Mouse (Mus musculus): ENCODE measurements around the gene Gba2. TPM values are rescaled to one million over a fixed set of nuclear protein-coding genes. Genes with fewer than 3 reads are reported as not detected.
"Not testable (repeated sequence)": the region's sequence is repeated elsewhere in the genome, so short reads cannot be mapped to it uniquely, and the experiment has no call there.

The Gba2 gene
- polyA plus RNA-seq, 1 experiment = 0.70 TPM

GRCm38 (mm10) chr4:43560243-43560611, 18.4 kb downstream of the Gba2 start:
- Histone ChIP-seq H3K36me3 (ENCODE audit: control insufficient read depth) (peaks cover 66% of the 10 kb centered on the region), H3K27me3 (ENCODE audit: control insufficient read depth) (no peaks in the 10 kb centered on the region), H3K9me3 (ENCODE audit: control insufficient read depth, low read length) (no peaks in the 10 kb centered on the region), H3K4me3 (replicated peaks) (peak overlapping the region; percentile 82), H3K4me1 (ENCODE audit: control insufficient read depth) (peaks cover 63% of the 10 kb centered on the region)
- TF ChIP-seq TAL1 (IDR thresholded peaks at IDR 0.05; ENCODE audit: low read length) (no peak), GATA1 (IDR thresholded peaks at IDR 0.05; ENCODE audit: low read length) (no peak)

- peaks cover 66% of the 10 kb centered on the region for H3K36me3 ChIP-seq (ENCODE audit: control insufficient read depth)
- no peaks in the 10 kb centered on the region for H3K27me3 ChIP-seq (ENCODE audit: control insufficient read depth)
- TF ChIP-seq GATA1 (IDR thresholded peaks at IDR 0.05; ENCODE audit: low read length) (no peak), TAL1 (IDR thresholded peaks at IDR 0.05; ENCODE audit: low read length) (no peak)
- H3K4me3 ChIP-seq (replicated peaks) = peak overlapping the region; percentile 82
- no peaks in the 10 kb centered on the region for H3K9me3 ChIP-seq (ENCODE audit: control insufficient read depth, low read length)
- H3K4me1 ChIP-seq (ENCODE audit: control insufficient read depth) = peaks cover 61% of the 10 kb centered on the region
Measured at GRCm38 (mm10) chr4:43559519-43560242, 19.0 kb downstream of the Gba2 start.

- peak overlapping the region; percentile 82 for H3K4me3 ChIP-seq (replicated peaks)
- TF ChIP-seq GATA1 (IDR thresholded peaks at IDR 0.05; ENCODE audit: low read length) = no peak
- TF ChIP-seq TAL1 (IDR thresholded peaks at IDR 0.05; ENCODE audit: low read length) = no peak
- peaks cover 69% of the 10 kb centered on the region for H3K36me3 ChIP-seq (ENCODE audit: control insufficient read depth)
- peaks cover 55% of the 10 kb centered on the region for H3K4me1 ChIP-seq (ENCODE audit: control insufficient read depth)
- H3K9me3 ChIP-seq (ENCODE audit: control insufficient read depth, low read length) = no peaks in the 10 kb centered on the region
- H3K27me3 ChIP-seq (ENCODE audit: control insufficient read depth) = no peaks in the 10 kb centered on the region
Measured at GRCm38 (mm10) chr4:43558631-43559356, 19.9 kb downstream of the Gba2 start.

- H3K27me3 ChIP-seq (ENCODE audit: control insufficient read depth) = no peaks in the 10 kb centered on the region
- peaks cover 3% of the 10 kb centered on the region; the same call in 1 of the 2 replicates for H3K9me3 ChIP-seq (ENCODE audit: control insufficient read depth, low read length)
- H3K4me3 ChIP-seq (replicated peaks) = peak overlapping the region; percentile 82
- TF ChIP-seq GATA1 (IDR thresholded peaks at IDR 0.05; ENCODE audit: low read length) (no peak), TAL1 (IDR thresholded peaks at IDR 0.05; ENCODE audit: low read length) (no peak)
- H3K4me1 ChIP-seq (ENCODE audit: control insufficient read depth) = peaks cover 48% of the 10 kb centered on the region
- H3K36me3 ChIP-seq (ENCODE audit: control insufficient read depth) = peaks cover 76% of the 10 kb centered on the region
Measured at GRCm38 (mm10) chr4:43558028-43558630, 20.5 kb downstream of the Gba2 start.

GRCm38 (mm10) chr4:43555926-43556325, 22.7 kb downstream of the Gba2 start:
- Histone ChIP-seq H3K4me3 (replicated peaks) (no peak overlapping the region), H3K4me1 (ENCODE audit: control insufficient read depth) (peaks cover 39% of the 10 kb centered on the region), H3K27me3 (ENCODE audit: control insufficient read depth) (no peaks in the 10 kb centered on the region; the same call in 1 of the 2 replicates), H3K9me3 (ENCODE audit: control insufficient read depth, low read length) (peaks cover 15% of the 10 kb centered on the region), H3K36me3 (ENCODE audit: control insufficient read depth) (peaks cover 98% of the 10 kb centered on the region)
- TF ChIP-seq GATA1 (IDR thresholded peaks at IDR 0.05; ENCODE audit: low read length) = no peak
- TF ChIP-seq TAL1 (IDR thresholded peaks at IDR 0.05; ENCODE audit: low read length) = no peak

- Histone ChIP-seq H3K27me3 (ENCODE audit: control insufficient read depth) (no peaks in the 10 kb centered on the region; the same call in 1 of the 2 replicates), H3K9me3 (ENCODE audit: control insufficient read depth, low read length) (peaks cover 15% of the 10 kb centered on the region), H3K4me1 (ENCODE audit: control insufficient read depth) (peaks cover 19% of the 10 kb centered on the region), H3K4me3 (replicated peaks) (no peak overlapping the region), H3K36me3 (ENCODE audit: control insufficient read depth) (peaks cover 100% of the 10 kb centered on the region)
- TF ChIP-seq TAL1 (IDR thresholded peaks at IDR 0.05; ENCODE audit: low read length) = no peak
- no peak for TF ChIP-seq GATA1 (IDR thresholded peaks at IDR 0.05; ENCODE audit: low read length)
Measured at GRCm38 (mm10) chr4:43553891-43554290, 24.8 kb downstream of the Gba2 start.

GRCm38 (mm10) chr4:43552437-43552836, 26.2 kb downstream of the Gba2 start:
- Histone ChIP-seq H3K4me1 (ENCODE audit: control insufficient read depth) (peaks cover 4% of the 10 kb centered on the region), H3K36me3 (ENCODE audit: control insufficient read depth) (peaks cover 100% of the 10 kb centered on the region), H3K27me3 (ENCODE audit: control insufficient read depth) (no peaks in the 10 kb centered on the region; the same call in 1 of the 2 replicates), H3K4me3 (replicated peaks) (no peak overlapping the region), H3K9me3 (ENCODE audit: control insufficient read depth, low read length) (peaks cover 15% of the 10 kb centered on the region)
- TF ChIP-seq GATA1 (IDR thresholded peaks at IDR 0.05; ENCODE audit: low read length) (no peak), TAL1 (IDR thresholded peaks at IDR 0.05; ENCODE audit: low read length) (no peak)

GRCm38 (mm10) chr4:43551854-43552253, 26.8 kb downstream of the Gba2 start:
- H3K36me3 ChIP-seq (ENCODE audit: control insufficient read depth) = peaks cover 100% of the 10 kb centered on the region
- not testable (repeated sequence) for H3K4me1 ChIP-seq (ENCODE audit: control insufficient read depth)

GRCm38 (mm10) chr4:43549055-43549454, 29.6 kb downstream of the Gba2 start:
- TF ChIP-seq GATA1 (IDR thresholded peaks at IDR 0.05; ENCODE audit: low read length) = no peak
- TF ChIP-seq TAL1 (IDR thresholded peaks at IDR 0.05; ENCODE audit: low read length) = no peak
- Histone ChIP-seq H3K36me3 (ENCODE audit: control insufficient read depth) (peaks cover 100% of the 10 kb centered on the region), H3K4me3 (replicated peaks) (no peak overlapping the region), H3K4me1 (ENCODE audit: control insufficient read depth) (no peaks in the 10 kb centered on the region), H3K9me3 (ENCODE audit: control insufficient read depth, low read length) (peaks cover 15% of the 10 kb centered on the region), H3K27me3 (ENCODE audit: control insufficient read depth) (no peaks in the 10 kb centered on the region; the same call in 1 of the 2 replicates)

More at GRCm38 (mm10) chr4:43551854-43552253, 26.8 kb downstream of the Gba2 start:
- H3K9me3 ChIP-seq (ENCODE audit: control insufficient read depth, low read length) = peaks cover 15% of the 10 kb centered on the region
- H3K27me3 ChIP-seq (ENCODE audit: control insufficient read depth); H3K4me3 ChIP-seq (replicated peaks): not testable (repeated sequence)
